Mouse (Mus musculus) forelimb bud, embryonic 11.5 days (tissue): Measurements from ENCODE around the gene Fah.

Experiments
- DNase-seq: peaks from one replicate; pipeline ENCODE4 v3.0.0-alpha.2; 2012; ENCODE audit warnings: low read depth, low spot score

Gene Fah

GRCm38 (mm10) chr7:84606293-84606749 lies at the start of gene Fah:
Gene Fah, minus strand, starts transcription at chr7:84606722.
- DNase-seq = peak; percentile 33

- DNase-seq = no peak
Observed at GRCm38 (mm10) chr7:84652740-84653139, 46.2 kb upstream of the Fah start.

- no peak for DNase-seq
Observed at GRCm38 (mm10) chr7:84651987-84652321, 45.4 kb upstream of the Fah start.

GRCm38 (mm10) chr7:84651303-84651986 lies 44.9 kb upstream of the Fah start:
- no peak for DNase-seq

GRCm38 (mm10) chr7:84649016-84649415 lies 42.5 kb upstream of the Fah start:
- no peak for DNase-seq

- no peak for DNase-seq
Observed at GRCm38 (mm10) chr7:84646256-84646655, 39.7 kb upstream of the Fah start.

GRCm38 (mm10) chr7:84643270-84643998 lies 36.9 kb upstream of the Fah start:
- DNase-seq = no peak

- no peak for DNase-seq
Observed at GRCm38 (mm10) chr7:84642159-84642928, 35.8 kb upstream of the Fah start.

- DNase-seq = no peak
Observed at GRCm38 (mm10) chr7:84636939-84637338, 30.4 kb upstream of the Fah start.

GRCm38 (mm10) chr7:84631878-84632277 lies 25.4 kb upstream of the Fah start:
- DNase-seq = no peak

GRCm38 (mm10) chr7:84623718-84624117 lies 17.2 kb upstream of the Fah start:
- no peak for DNase-seq

- DNase-seq = no peak
Observed at GRCm38 (mm10) chr7:84620956-84621355, 14.4 kb upstream of the Fah start.

- no peak for DNase-seq
Observed at GRCm38 (mm10) chr7:84618951-84619350, 12.4 kb upstream of the Fah start.

- no peak for DNase-seq
Observed at GRCm38 (mm10) chr7:84612445-84612844, 5.9 kb upstream of the Fah start.

- DNase-seq = no peak
Observed at GRCm38 (mm10) chr7:84611609-84612008, 5.1 kb upstream of the Fah start.

- DNase-seq = no peak
Observed at GRCm38 (mm10) chr7:84605704-84606292, 724 bp downstream of the Fah start.

- no peak for DNase-seq
Observed at GRCm38 (mm10) chr7:84605033-84605687, 1.4 kb downstream of the Fah start.

- DNase-seq = no peak
Observed at GRCm38 (mm10) chr7:84604501-84604900, 2.0 kb downstream of the Fah start.

- no peak for DNase-seq
Observed at GRCm38 (mm10) chr7:84601331-84601730, 5.2 kb downstream of the Fah start.

GRCm38 (mm10) chr7:84600631-84601030 lies 5.9 kb downstream of the Fah start:
- DNase-seq = no peak

- no peak for DNase-seq
Observed at GRCm38 (mm10) chr7:84596633-84597032, 9.9 kb downstream of the Fah start.

- DNase-seq = no peak
Observed at GRCm38 (mm10) chr7:84596002-84596401, 10.5 kb downstream of the Fah start.
